Mouse (Mus musculus): Measurements from ENCODE around the gene Ppfia2.

Ppfia2 gene

DNA sequence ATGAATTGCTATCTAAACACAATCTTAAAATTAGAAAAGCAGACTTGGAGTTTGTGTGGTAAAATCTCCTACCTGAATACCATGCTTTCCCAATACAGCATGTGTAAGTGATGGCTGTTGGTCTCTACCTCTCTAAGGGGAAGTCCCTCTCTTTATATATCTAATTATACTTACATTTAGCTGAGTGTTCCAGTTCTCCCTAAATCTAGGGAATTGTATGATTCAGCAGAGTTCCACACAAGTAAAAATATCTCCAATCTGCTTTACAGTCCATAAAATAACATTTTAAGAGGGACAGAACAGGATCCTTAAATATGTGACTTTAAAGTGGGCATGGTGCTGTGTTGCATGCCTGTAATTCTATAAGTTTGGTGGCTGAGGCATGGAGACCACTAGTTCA lies 444.7 kb downstream of the Ppfia2 start:
- no peak for DNase-seq (ENCODE audit: low spot score in 2 of 2)

DNA sequence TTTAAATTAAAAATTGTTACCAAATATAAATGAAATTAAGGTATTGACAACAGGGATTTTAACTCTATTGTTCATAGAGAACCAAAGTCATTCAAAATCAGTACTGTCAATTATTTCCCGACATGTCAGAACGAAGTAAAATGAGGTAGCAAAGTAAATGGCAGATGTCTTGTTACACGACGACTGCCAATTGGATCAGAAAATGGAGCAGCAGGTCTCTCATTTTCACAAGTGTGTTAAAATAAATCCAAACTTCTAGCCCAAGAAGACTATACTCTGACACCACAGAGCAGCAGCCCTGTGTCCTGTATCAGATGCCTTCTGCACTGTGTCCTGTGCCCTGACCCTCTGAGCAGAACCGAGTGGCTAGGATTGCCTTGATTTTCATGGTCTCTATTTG lies 454.2 kb downstream of the Ppfia2 start:
- DNase-seq (ENCODE audit: low spot score in 2 of 2) = no peak

DNA sequence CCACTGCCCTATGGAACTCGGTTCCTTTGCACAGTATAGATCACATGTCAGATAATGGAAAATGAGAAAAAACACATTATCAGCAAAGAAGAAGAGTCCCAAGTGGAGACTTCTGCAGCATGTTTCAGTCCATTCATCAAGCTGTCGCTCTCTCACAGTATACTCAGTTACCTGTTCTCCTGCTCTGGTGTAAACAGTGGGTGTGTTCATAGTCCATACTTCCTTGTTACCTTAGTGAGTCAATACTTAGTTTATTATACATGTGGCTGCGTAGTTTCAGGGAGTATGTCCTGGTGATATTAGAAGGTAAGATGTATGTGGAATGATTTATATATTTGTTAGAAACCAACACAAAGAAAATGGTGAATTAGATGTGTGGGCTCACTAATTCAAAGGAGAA lies 454.7 kb downstream of the Ppfia2 start:
- DNase-seq (ENCODE audit: low spot score in 2 of 2) = no peak

DNA sequence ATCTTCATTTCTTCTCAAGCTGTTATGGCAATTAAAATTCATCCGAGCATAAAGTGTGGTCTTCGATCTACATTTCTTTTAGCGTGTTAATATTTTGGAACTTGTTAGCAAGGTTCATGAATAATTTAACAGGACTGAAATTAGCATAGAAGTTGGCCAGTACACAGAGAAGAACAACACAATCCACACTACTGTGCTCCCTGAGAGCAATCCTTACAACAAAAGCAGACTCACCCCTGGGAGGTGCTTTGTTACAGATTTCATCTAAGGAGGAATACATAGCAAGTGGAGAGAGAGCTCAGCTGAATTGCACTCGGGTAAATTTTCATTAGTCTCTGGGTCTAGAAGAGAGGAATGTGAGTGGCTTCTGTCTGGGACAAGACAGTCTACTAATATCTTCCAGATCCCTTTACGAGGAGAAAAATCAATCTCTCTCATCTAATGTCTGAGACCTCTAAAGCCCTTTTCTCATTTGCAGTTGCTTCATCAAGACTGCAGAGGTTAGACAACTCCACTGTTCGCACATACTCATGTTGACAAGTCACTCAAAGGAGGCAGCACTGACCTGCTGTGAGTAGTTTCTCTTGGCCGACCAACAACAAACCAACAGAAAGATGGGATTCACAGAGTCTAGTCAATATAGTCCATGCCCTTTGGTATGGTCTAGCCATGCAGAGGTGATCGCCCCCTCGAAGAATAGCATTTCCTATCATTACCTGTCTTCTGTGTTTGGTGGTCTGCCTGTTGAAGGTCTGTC lies 458.6 kb downstream of the Ppfia2 start:
- DNase-seq (ENCODE audit: low spot score in 2 of 2) = no peak

DNA sequence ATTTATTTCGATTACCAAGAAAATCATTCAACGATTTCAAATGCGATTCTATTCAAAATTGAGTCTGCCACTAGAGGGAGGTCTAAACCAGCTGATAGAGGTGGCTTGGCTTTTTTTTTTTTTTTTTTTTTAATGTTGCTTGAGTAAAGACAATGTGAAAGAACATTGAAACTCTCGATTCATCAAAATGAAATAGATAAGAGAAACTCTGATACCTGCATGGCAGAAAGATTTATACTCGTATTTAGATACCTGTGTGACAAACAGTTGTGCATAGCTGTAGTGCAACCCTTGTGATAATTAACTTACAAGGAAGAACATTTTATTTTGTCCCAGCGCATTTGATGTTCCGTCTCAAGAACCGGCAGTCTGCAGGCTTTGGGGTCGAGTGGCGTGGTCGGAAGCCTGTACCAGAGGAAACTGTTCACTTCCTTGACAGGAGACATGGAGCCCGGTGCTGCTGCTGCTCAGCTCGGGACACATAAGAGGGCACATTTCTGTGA lies 462.5 kb downstream of the Ppfia2 start:
- DNase-seq (ENCODE audit: low spot score in 2 of 2) = no peak

DNA sequence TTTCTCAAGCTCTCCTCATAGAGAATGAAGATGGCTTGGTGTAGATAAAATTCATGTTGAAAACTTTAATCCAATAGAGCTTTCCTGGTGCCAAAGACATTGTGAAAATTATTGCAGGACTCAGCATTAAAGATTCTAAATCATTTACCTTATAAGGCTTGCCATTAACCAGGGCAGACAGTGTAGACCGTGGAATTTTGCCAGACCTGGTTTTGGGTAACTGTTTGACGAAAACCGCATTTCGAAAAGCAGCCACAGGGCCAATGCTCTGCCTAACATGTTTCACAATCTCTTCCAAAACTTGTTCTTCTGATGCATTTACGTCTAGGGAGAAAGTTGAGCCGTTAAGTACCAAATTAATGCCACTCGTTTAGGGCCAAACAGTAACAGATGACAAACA lies 466.9 kb downstream of the Ppfia2 start:
- DNase-seq (ENCODE audit: low spot score in 2 of 2) = no peak

DNA sequence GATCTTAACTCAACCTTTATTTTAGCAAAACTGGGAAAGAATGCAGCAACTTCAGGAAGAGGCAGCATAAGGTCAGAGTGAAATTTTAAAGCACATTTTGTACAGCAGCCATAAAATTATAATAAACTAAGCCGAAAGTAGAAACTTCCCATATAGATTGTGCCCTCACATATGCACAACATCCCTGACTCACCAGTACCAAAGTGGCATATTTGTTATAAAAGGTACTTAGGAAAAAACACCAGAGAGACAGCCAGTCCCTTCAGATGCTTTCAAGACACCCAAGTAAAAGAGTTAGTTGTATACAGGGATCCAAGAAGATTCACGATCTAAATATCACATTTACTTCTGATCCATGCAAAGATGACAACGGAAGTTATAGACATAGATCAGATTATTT lies 468.7 kb downstream of the Ppfia2 start:
- DNase-seq (ENCODE audit: low spot score in 2 of 2) = no peak

DNA sequence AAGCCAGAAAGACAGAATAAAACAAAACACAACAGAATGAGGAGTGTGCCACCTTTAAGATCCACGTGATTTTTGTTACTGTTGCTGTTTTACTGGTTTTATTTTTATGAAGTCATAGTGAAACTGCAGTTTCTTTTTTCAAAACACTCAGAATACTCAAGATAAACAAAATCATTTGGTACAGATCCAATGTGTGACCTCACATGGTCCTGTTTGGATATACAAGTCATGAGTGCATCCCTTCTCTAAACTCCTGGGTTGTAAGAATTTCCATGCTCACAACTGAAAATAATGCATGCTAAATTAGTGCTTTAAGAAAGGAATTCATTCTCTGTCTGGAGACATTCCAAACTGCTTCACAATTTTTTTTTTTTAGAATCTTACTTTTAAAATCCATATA lies 469.3 kb downstream of the Ppfia2 start:
- no peak for DNase-seq (ENCODE audit: low spot score in 2 of 2)

DNA sequence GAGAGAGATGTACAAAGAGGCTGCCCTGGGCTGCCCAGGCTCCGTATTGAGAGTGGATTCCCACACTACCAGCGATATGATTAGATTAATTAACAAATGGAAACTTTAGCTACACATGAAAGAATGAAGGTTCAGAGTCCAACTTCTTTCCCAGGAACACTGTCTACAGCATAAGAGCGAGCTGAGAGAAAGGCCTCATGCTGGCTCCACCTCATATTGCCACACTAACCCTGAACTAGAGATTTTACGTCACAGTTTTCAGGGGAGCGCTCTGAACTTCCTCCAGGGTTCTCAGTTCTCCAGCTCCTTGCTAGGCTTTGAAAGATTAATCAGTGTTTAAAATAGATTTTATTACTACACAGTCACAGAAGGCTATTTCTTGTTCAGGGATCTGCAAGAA lies 471.2 kb downstream of the Ppfia2 start:
- no peak for DNase-seq (ENCODE audit: low spot score in 2 of 2)

DNA sequence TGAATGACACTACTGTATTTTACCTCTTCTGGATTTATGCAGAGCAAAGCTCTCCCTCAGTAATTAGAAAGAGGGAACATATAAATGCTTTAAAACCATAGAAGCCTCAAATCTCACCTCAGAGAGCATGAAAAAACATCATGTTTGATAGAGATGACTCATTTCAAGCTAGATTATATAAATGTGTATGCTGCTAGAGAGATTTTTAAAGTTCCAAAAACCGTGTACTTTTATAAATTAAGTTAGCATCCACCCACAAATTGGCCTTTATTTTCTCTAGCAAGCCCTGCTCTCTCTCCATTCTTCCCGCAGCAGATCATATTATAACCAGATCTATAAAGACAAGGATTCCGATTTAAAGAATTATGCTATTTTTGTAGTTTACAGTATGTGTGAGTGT lies 488.9 kb downstream of the Ppfia2 start:
- no peak for DNase-seq (ENCODE audit: low spot score in 2 of 2)

DNA sequence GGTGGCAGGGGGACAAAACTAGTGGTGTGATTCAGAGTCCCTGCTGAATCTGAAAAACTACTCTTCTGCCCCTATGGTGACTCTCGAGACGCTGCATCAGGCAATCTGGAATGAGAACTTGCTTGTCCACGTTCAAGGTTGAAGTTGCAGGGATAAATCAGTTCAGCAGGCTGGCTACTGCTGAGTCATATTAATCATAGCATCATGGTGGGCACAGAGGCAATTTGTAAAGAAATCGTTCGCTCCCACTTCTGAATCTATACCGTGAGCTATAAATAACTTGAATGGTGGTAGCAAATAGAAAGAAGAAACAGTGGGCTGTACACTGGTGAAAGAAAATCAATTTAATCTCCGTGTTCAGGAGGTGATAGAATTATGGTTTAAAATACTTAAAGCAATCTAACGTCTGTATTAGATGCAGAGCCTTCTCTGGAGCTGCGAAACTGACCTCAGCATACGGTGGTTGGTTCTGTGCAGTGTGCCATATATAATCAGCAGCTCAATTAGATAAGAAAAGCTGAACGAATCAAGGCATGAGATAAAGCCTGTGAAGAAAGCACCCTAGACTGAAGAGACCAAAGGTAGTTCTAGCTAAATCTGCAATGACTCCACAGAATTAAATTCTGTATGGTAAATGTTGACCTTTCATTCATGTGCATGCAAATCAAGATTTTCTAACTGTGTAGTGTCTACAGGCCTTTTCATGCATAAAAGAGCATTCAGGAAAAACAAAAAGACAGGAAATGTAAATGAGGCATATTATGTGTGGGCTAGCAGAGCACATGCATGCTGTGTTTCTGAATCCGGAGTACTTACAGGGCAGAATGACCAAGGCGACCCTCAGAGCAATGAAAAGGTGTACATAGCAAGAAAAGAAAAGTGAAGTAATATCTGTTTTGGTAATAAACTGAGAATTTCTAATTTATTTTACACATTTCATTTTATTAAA lies 505.3 kb downstream of the Ppfia2 start:
- DNase-seq (ENCODE audit: low spot score in 2 of 2) = no peak

Data from frontal cortex, postnatal 10 days (tissue).